Mouse (Mus musculus) thymus, adult 2 months (tissue): ENCODE measurements around the gene Traip.
A peak's percentile ranks its signal among the peaks of the same experiment; 100 is the strongest.

Experiments used
- CTCF ChIP-seq: fragments of 200-500 bp; IDR thresholded peaks from 2 replicates; pipeline ENCODE4 v1.5.1; 2012; ENCODE audit warnings: mild to moderate bottlenecking, control low read depth, low read length, moderate library complexity, borderline replicate concordance; ENCODE audit not compliant: control insufficient read depth, poor library complexity, insufficient read depth; ENCODE audit errors: extremely low read depth
- POLR2A ChIP-seq: fragments of 200-500 bp; IDR thresholded peaks from 2 replicates; pipeline ENCODE4 v1.6.1; 2012; ENCODE audit warnings: mild to moderate bottlenecking, low read length, control low read depth, moderate library complexity; ENCODE audit not compliant: control insufficient read depth, poor library complexity, insufficient read depth; ENCODE audit errors: extremely low read depth

GRCm38 (mm10) chr9:107935790-107936214, 14.1 kb upstream of the Traip start:
- TF ChIP-seq CTCF (no peak), POLR2A (0 out of 2 replicates have a peak, but pooled peaks have one; percentile 58)
